Mouse (Mus musculus) G1E (cell line): Measurements from ENCODE around the gene Eipr1. TPM values are rescaled to one million over a fixed set of nuclear protein-coding genes. Genes with fewer than 3 reads are reported as not detected.
A peak's percentile ranks its signal among the peaks of the same experiment; 100 is the strongest.

ENCODE experiments used
- ATAC-seq: 2 replicates; pipeline ENCODE4 v1.8.0; 2016; ENCODE audit warnings: mild to moderate bottlenecking; ENCODE audit not compliant: insufficient number of reproducible peaks, poor library complexity, low FRiP score, severe bottlenecking; ENCODE audit errors: extremely low read depth
- DNase-seq: peaks from one replicate; pipeline ENCODE4 v3.0.0; 2012; ENCODE audit warnings: low spot score
- H3K27me3 ChIP-seq: 2 replicates; pipeline ENCODE4 v1.6.1; 2012; ENCODE audit warnings: mild to moderate bottlenecking, low read length, inconsistent platforms; ENCODE audit not compliant: insufficient read depth
- H3K36me3 ChIP-seq: replicated peaks from 2 replicates; pipeline ENCODE3; 2012; ENCODE audit warnings: mild to moderate bottlenecking, inconsistent platforms
- H3K4me1 ChIP-seq: 2 replicates; pipeline ENCODE4 v1.6.1; 2012; ENCODE audit warnings: low read depth, low read length, inconsistent platforms, mixed read lengths; ENCODE audit not compliant: insufficient read depth
- H3K4me3 ChIP-seq: 2 replicates; pipeline ENCODE4 v1.5.1; 2012; ENCODE audit warnings: low read depth, mild to moderate bottlenecking, inconsistent platforms, low read length, moderate library complexity, mixed read lengths
- H3K9me3 ChIP-seq: replicated peaks from 2 replicates; pipeline ENCODE4 v1.6.1; 2012; ENCODE audit warnings: inconsistent platforms
- CTCF ChIP-seq: IDR thresholded peaks from 2 replicates; pipeline ENCODE4 v1.5.1; 2012; ENCODE audit warnings: low read depth, low read length, inconsistent platforms, mixed read lengths
- GATA1 ChIP-seq: IDR thresholded peaks from 2 replicates; pipeline ENCODE4 v1.6.1; 2012; ENCODE audit warnings: borderline replicate concordance, low read length, inconsistent platforms, mixed read lengths
- GATA2 ChIP-seq: IDR thresholded peaks from 2 replicates; pipeline ENCODE4 v1.6.1; 2012; ENCODE audit warnings: low read depth, low read length, inconsistent platforms, borderline replicate concordance
- POLR2AphosphoS5 ChIP-seq: IDR thresholded peaks from 2 replicates; pipeline ENCODE4 v1.6.1; 2012; ENCODE audit warnings: low read depth, low read length, inconsistent platforms; ENCODE audit not compliant: insufficient replicate concordance
- TAL1 ChIP-seq: conservative IDR thresholded peaks from 2 replicates; pipeline ENCODE4 v1.6.1; 2012; ENCODE audit warnings: low read depth, low read length, inconsistent platforms, mixed read lengths
- polyA plus RNA-seq: library from polyadenylated mRNA; stranded (reverse); fragments of >175 nt; gene quantifications from 2 replicates; pipeline ENCODE4 v1.2.3, GENCODE M21; 2012
- total RNA-seq, 2 experiments: library from RNA; stranded (forward) in 1 of 2; stranded (reverse) in 1 of 2; fragments of 200-1000 nt in 1 of 2; fragments of >200 nt in 1 of 2; fragmentation: Nextera tagmentation in 1 of 2; gene quantifications; 2 replicates each; pipeline ENCODE4 v1.2.3; 2014 to 2017

Gene Eipr1
- total and polyA plus RNA-seq, 3 experiments, result 11.0 to 52.8 (median 22.4) TPM

DNA sequence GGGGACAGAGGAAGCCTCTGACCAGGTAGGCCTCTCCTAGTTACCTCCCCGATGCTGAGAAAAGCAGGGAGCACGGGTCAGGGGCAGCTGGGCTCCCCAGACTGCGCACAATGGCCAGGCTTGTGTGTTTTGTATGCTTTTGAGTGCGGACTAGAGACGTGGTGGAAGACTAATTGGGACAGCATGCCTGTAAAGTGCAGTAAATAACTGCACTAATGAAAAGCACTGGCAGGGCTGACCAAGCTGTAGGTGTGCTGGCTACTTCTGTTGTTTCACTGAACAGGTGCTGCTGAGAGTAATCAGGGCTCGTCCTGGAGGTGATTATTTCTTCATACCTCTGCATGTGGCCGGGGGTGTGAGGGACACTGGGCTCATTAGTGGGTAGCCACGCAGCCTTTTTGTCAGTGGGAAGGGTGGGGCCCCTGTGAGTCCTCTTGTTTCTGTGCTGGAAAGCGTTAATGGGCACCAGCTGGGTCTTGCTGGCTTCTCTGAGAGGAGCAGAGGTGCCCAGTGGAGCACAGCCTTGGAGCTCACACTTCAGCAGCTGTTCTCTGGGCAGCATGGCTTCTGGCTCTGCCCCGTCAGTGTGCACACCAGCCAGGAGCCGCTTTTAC lies 48.3 kb downstream of the Eipr1 start:
- DNase-seq (no peak), ATAC-seq (no peak)
- no peak overlapping the region for H3K4me3 ChIP-seq
- no peaks in the 10 kb centered on the region for H3K27me3 ChIP-seq
- TF ChIP-seq TAL1 (no peak), CTCF (no peak), GATA2 (no peak), GATA1 (no peak), POLR2AphosphoS5 (no peak)
- peaks cover 2% of the 10 kb centered on the region for H3K4me1 ChIP-seq
- H3K36me3 ChIP-seq, result peaks cover 38% of the 10 kb centered on the region
- peaks cover 5% of the 10 kb centered on the region; the same call in 1 of the 2 replicates for H3K9me3 ChIP-seq

DNA sequence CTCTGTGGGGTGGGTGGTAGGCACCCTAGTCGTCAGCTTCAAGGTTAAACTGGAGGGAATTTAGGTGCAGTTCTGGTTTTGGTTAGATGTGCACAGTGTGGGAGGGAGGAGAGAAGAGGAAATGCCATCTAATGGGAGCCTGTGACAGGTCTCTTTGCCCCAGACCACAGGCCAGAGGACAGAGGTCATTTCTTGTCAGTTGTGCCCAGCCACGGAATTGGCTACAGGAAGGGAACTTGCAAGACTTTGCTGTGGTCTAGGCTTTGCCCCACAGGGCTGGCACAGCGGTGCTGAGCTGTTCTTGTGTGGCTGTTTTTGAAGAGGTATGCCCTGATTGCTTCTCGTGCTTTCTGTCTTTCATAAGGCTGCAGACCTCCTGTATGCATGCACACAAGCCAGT lies 48.8 kb downstream of the Eipr1 start:
- no peaks in the 10 kb centered on the region for H3K27me3 ChIP-seq
- ATAC-seq (no peak), DNase-seq (no peak)
- TF ChIP-seq GATA2 (no peak), GATA1 (no peak), CTCF (no peak), POLR2AphosphoS5 (no peak), TAL1 (no peak)
- H3K4me1 ChIP-seq, result peaks cover 6% of the 10 kb centered on the region
- H3K36me3 ChIP-seq, result peaks cover 43% of the 10 kb centered on the region
- H3K9me3 ChIP-seq, result peaks cover 5% of the 10 kb centered on the region; the same call in 1 of the 2 replicates
- no peak overlapping the region for H3K4me3 ChIP-seq

DNA sequence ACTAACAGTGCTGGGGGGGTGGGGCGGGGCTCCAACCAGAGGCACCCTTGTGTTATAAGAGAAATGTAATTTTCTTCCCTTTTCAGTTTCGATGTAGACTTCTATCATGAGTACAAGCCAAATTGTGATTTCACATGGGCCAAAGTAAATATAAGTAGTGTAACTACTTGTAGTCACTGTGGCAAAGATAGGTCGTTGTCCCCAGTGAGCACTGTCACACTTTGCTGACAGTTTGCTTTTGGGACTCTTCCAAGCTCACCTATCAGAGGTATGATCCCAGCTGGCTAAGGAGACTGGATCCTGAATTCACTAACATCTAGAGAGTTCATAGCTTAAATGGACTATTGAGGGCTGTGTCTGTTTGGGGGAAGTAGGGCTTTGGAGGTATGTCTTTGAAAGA lies 49.3 kb downstream of the Eipr1 start:
- no peaks in the 10 kb centered on the region for H3K27me3 ChIP-seq
- DNase-seq (no peak), ATAC-seq (no peak)
- no peak for TF ChIP-seq TAL1
- no peak for TF ChIP-seq POLR2AphosphoS5
- no peak for TF ChIP-seq CTCF
- no peak for TF ChIP-seq GATA2
- TF ChIP-seq GATA1, result no peak
- peaks cover 6% of the 10 kb centered on the region for H3K4me1 ChIP-seq
- peaks cover 45% of the 10 kb centered on the region for H3K36me3 ChIP-seq
- H3K9me3 ChIP-seq, result peaks cover 5% of the 10 kb centered on the region; the same call in 1 of the 2 replicates
- no peak overlapping the region for H3K4me3 ChIP-seq

DNA sequence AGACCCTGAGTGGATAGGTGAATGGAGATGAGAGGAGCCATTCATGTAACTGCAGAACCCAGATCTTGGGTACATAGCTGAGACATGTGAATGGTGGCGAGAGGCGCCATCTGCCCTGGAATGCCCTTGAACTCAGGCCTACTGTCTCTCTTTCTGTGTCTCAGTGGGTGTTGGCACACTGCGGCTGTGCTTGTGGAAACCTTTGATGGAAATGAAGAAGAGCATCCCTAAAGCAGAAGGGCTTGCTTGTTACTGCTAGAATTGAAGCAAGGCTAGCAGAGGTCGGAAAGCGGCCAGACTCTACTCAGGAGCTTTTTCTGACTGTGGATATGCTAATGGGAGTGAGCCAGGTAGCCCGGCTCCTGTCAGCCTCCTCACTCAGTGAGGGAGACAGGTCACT lies 50.1 kb downstream of the Eipr1 start:
- Histone ChIP-seq H3K27me3 (no peaks in the 10 kb centered on the region), H3K9me3 (peaks cover 5% of the 10 kb centered on the region; the same call in 1 of the 2 replicates), H3K36me3 (peaks cover 45% of the 10 kb centered on the region), H3K4me3 (no peak overlapping the region), H3K4me1 (peaks cover 6% of the 10 kb centered on the region)
- TF ChIP-seq TAL1, result no peak
- TF ChIP-seq CTCF, result no peak
- TF ChIP-seq GATA1, result no peak
- no peak for TF ChIP-seq GATA2
- no peak for TF ChIP-seq POLR2AphosphoS5
- ATAC-seq, result no peak
- DNase-seq, result no peak

DNA sequence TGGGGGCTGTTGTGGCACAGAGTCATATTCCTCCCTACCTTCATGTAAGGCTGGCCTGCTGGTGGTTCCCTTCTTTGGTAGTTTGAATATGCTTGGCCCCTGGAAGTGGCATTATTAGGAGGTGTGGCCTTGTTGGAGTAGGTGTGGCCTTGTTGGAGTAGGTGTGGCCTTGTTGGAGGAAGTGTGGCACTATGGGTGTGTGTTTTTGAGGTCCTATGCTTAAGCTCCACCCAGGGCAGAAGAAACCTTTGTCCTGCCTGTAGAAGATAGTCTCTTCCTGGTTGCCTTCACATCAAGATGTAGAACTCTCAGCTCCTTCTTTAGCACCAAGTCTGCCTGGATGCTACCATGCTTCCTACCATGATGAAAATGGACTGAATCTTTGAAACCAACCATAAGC lies 51.4 kb downstream of the Eipr1 start:
- no peak for ATAC-seq

DNA sequence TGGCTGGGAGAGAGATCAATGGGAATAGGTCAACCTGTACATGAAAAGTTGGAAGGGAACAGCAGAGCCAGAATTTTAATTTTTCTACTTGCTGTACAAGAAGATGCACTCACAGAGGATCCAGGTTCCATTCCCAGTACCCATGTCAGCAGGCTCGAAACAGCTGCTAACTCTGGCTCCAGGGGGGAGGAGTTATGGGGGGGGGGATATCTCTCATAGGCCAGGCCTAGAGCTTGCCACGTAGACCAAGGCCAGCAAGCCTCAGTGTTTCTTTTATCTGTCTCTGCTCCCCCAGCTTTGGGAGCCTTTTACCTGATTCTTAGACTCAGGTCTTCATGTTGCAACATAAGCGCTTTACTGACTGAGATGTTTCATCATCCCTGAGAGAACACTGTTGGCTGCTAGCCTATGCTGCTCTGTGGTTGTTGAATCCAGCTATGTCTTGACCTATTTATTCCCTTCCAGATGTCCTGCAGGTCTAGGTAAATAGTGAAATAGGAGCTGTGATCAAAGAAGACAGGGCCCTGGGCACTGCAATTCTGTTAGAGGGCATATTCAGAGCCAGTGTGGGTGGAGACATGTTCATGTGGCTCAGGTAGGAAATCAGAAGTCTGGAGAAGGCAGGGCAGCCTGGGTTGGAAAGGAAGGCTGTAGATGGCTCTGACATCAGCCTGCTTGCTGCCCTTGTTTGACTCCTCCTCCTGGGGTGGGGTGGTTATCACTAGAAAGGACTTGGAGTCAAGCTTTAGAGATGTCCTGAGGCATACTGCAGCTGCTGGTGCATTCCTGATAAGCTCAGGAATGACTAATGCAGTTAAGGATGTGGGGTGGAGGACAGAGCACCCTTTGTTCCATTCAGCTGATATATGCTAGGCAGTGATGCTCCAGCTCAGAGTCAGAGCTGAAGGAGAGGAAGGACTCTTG lies 53.2 kb downstream of the Eipr1 start:
- Histone ChIP-seq H3K4me1 (peaks cover 6% of the 10 kb centered on the region), H3K27me3 (no peaks in the 10 kb centered on the region), H3K9me3 (no peaks in the 10 kb centered on the region), H3K4me3 (no peak overlapping the region), H3K36me3 (peaks cover 39% of the 10 kb centered on the region)
- ATAC-seq (peak; percentile 75), DNase-seq (no peak)
- TF ChIP-seq TAL1 (no peak), CTCF (no peak), GATA2 (no peak), POLR2AphosphoS5 (no peak), GATA1 (no peak)

More for the DNA sequence above, 51.4 kb downstream of the Eipr1 start:
- DNase-seq, result no peak
- Histone ChIP-seq H3K4me3 (no peak overlapping the region), H3K27me3 (no peaks in the 10 kb centered on the region), H3K4me1 (peaks cover 6% of the 10 kb centered on the region), H3K36me3 (peaks cover 47% of the 10 kb centered on the region), H3K9me3 (no peaks in the 10 kb centered on the region; the same call in 1 of the 2 replicates)
- TF ChIP-seq TAL1, result no peak
- TF ChIP-seq POLR2AphosphoS5, result no peak
- TF ChIP-seq GATA2, result no peak
- TF ChIP-seq CTCF, result no peak
- no peak for TF ChIP-seq GATA1
